Comparison of ENCODE assay signal across 9 mouse cellular contexts in genomic region chr13:6529074-6529473, GRCm38 (mm10). TPM values are rescaled to one million over a fixed set of nuclear protein-coding genes. Genes with fewer than 3 reads are reported as not detected.
DNase-seq lines count a peak whose midpoint lies in the region; ATAC-seq lines count a peak whose summit lies in the region.
"Had no signal": no experiment of that assay in that cellular context is flagged by ENCODE, and none has a peak within 500 bp of the region (broad histone marks: within the 10 kb centered on the region; RNA-seq: fewer than 3 reads in every experiment).

No protein-coding gene starts in this region.

- no peaks in the 10 kb centered on the region for H3K4me1 ChIP-seq in hindbrain, embryonic 16.5 days (ENCODE audit: control insufficient read depth, insufficient read depth, low read depth, low read length)
- no peaks in the 10 kb centered on the region for H3K4me1 ChIP-seq in hindbrain, embryonic 10.5 days (replicated peaks)
- no peaks in the 10 kb centered on the region for H3K4me1 ChIP-seq in neural tube, embryonic 11.5 days (ENCODE audit: control insufficient read depth, insufficient read depth, low read length)
- no peaks in the 10 kb centered on the region for H3K4me1 ChIP-seq in forebrain, embryonic 16.5 days (replicated peaks; ENCODE audit: control insufficient read depth, insufficient read depth, low read length)

- no peaks in the 10 kb centered on the region for H3K36me3 ChIP-seq in hindbrain, embryonic 16.5 days (ENCODE audit: control insufficient read depth, insufficient read depth, low read length)
- H3K36me3 ChIP-seq in hindbrain, embryonic 10.5 days: no peaks in the 10 kb centered on the region
- no peaks in the 10 kb centered on the region for H3K36me3 ChIP-seq in neural tube, embryonic 11.5 days (ENCODE audit: control insufficient read depth, insufficient read depth, low read length)
- H3K36me3 ChIP-seq in forebrain, embryonic 16.5 days (ENCODE audit: control insufficient read depth, insufficient read depth): no peaks in the 10 kb centered on the region

- ATAC-seq in hindbrain, embryonic 16.5 days: peak; percentile 52; the same call in 1 of the 2 replicates
- no peak for ATAC-seq in neural tube, embryonic 11.5 days (ENCODE audit: insufficient read depth, low FRiP score, low TSS enrichment)
- no peak for ATAC-seq in forebrain, embryonic 16.5 days

- H3K9me3 ChIP-seq in hindbrain, embryonic 16.5 days (ENCODE audit: control insufficient read depth, low read length): no peaks in the 10 kb centered on the region
- 0 out of 2 replicates have a peak, but pooled peaks cover 4% of the 10 kb centered on the region for H3K9me3 ChIP-seq in hindbrain, embryonic 10.5 days
- no peaks in the 10 kb centered on the region for H3K9me3 ChIP-seq in neural tube, embryonic 11.5 days (ENCODE audit: control insufficient read depth, low read length)
- H3K9me3 ChIP-seq in forebrain, embryonic 16.5 days (ENCODE audit: control insufficient read depth, low read length): no peaks in the 10 kb centered on the region

- DNase-seq in adrenal gland, postnatal 10 days: peak; percentile 29
- DNase-seq in adrenal gland, adult 8-10 months: no peak
- DNase-seq in hindbrain, embryonic 10.5 days (ENCODE audit: low spot score): no peak
- DNase-seq in neural tube, embryonic 11.5 days (ENCODE audit: low spot score): peak; percentile 15
- no peak for DNase-seq in neural tube, embryonic 10.5 days (ENCODE audit: extremely low spot score, low spot score)
- DNase-seq in testis, postnatal 10 days (ENCODE audit: low spot score): no peak
- DNase-seq: thymus, postnatal 25 days had no signal

- H3K4me2 ChIP-seq in hindbrain, embryonic 16.5 days (ENCODE audit: low read length): no peak overlapping the region
- no peak overlapping the region for H3K4me2 ChIP-seq in neural tube, embryonic 11.5 days (ENCODE audit: low read depth)
- H3K4me2 ChIP-seq in forebrain, embryonic 16.5 days (ENCODE audit: low read length): no peak overlapping the region

- no peaks in the 10 kb centered on the region for H3K27me3 ChIP-seq in hindbrain, embryonic 16.5 days (replicated peaks; ENCODE audit: control insufficient read depth, insufficient read depth, low read length)
- H3K27me3 ChIP-seq in hindbrain, embryonic 10.5 days (ENCODE audit: insufficient read depth, poor library complexity, severe bottlenecking): no peaks in the 10 kb centered on the region
- no peaks in the 10 kb centered on the region for H3K27me3 ChIP-seq in neural tube, embryonic 11.5 days (ENCODE audit: control insufficient read depth, insufficient read depth, low read length)
- H3K27me3 ChIP-seq in forebrain, embryonic 16.5 days (replicated peaks; ENCODE audit: control insufficient read depth, insufficient read depth, low read length): no peaks in the 10 kb centered on the region

- H3K27ac ChIP-seq in hindbrain, embryonic 16.5 days (ENCODE audit: low read depth, low read length): no peak overlapping the region
- no peak overlapping the region for H3K27ac ChIP-seq in hindbrain, embryonic 10.5 days
- H3K27ac ChIP-seq in neural tube, embryonic 11.5 days (ENCODE audit: low read depth, low read length): no peak overlapping the region
- no peak overlapping the region for H3K27ac ChIP-seq in forebrain, embryonic 16.5 days (ENCODE audit: low read length)

- no peak overlapping the region for H3K4me3 ChIP-seq in hindbrain, embryonic 16.5 days (ENCODE audit: low read length)
- H3K4me3 ChIP-seq in hindbrain, embryonic 10.5 days: no peak overlapping the region
- H3K4me3 ChIP-seq in neural tube, embryonic 11.5 days (ENCODE audit: low read depth, low read length): no peak overlapping the region
- H3K4me3 ChIP-seq in forebrain, embryonic 16.5 days (replicated peaks; ENCODE audit: low read length): no peak overlapping the region

- H3K9ac ChIP-seq in hindbrain, embryonic 16.5 days (ENCODE audit: low read depth, low read length): no peak overlapping the region
- no peak overlapping the region for H3K9ac ChIP-seq in neural tube, embryonic 11.5 days (ENCODE audit: low read length)
- no peak overlapping the region for H3K9ac ChIP-seq in forebrain, embryonic 16.5 days (replicated peaks; ENCODE audit: low read depth, low read length)

RNA-seq across cellular contexts. Expression of gene Pitrm1, which starts 18.9 kb away (rescaled TPM):
- 100 to 1,000 TPM; 103 to 115 TPM for total RNA-seq in adrenal gland, postnatal 10 days (2021)
- 100 to 1,000 TPM; 114 to 230 (median 168) TPM for total RNA-seq in adrenal gland, adult 8-10 months (2022)
- polyA plus RNA-seq in hindbrain, embryonic 16.5 days (2015; fragmentation: Nextera tagmentation; extraction: Ambion mirVana): 44.0 and 48.2 TPM in 2 replicates
- 82.5 and 104 TPM in 2 replicates for polyA plus RNA-seq in hindbrain, embryonic 10.5 days (2016; fragmentation: Nextera tagmentation; extraction: Ambion mirVana)
- polyA plus RNA-seq in neural tube, embryonic 11.5 days (2014; fragmentation: Nextera tagmentation; extraction: Ambion mirVana): 116 and 123 TPM in 2 replicates
- 49.8 and 50.9 TPM in 2 replicates for polyA plus RNA-seq in forebrain, embryonic 16.5 days (2015; fragmentation: Nextera tagmentation; extraction: Ambion mirVana)

Comparison
In these comparisons a context has a peak if more than half of its experiments do, and no peak if none do; other contexts are left out.
1. DNase-seq: peak in adrenal gland, postnatal 10 days (single experiment) and neural tube, embryonic 11.5 days (single experiment); none in adrenal gland, adult 8-10 months (single experiment), hindbrain, embryonic 10.5 days (single experiment), neural tube, embryonic 10.5 days (single experiment) and testis, postnatal 10 days (single experiment).